Mouse (Mus musculus) kidney, postnatal 14 days (tissue): Measurements from ENCODE around the gene Stk19.
"Not testable (repeated sequence)": the region's sequence is repeated elsewhere in the genome, so short reads cannot be mapped to it uniquely, and the experiment has no call there.

Experiments used
- DNase-seq: peaks from one replicate; pipeline ENCODE4 v3.0.0; 2022; ENCODE audit warnings: mixed read lengths

The Stk19 gene

GRCm38 (mm10) chr17:34838785-34839184 is 2.0 kb upstream of the Stk19 start:
- DNase-seq = no peak

GRCm38 (mm10) chr17:34837464-34838324 is 949 bp upstream of the Stk19 start:
- peak; percentile 37 for DNase-seq

- no peak for DNase-seq
These were observed 440 bp downstream of the Stk19 start for GRCm38 (mm10) chr17:34836155-34836855.

GRCm38 (mm10) chr17:34830776-34831175 is 6.0 kb downstream of the Stk19 start:
- DNase-seq = not testable (repeated sequence)

- DNase-seq = no peak
These were observed 21.9 kb downstream of the Stk19 start for GRCm38 (mm10) chr17:34814818-34815370.

GRCm38 (mm10) chr17:34813747-34814146 is 23.0 kb downstream of the Stk19 start:
- DNase-seq = peak; percentile 15

- DNase-seq = no peak
These were observed 25.5 kb downstream of the Stk19 start for GRCm38 (mm10) chr17:34811275-34811674.

- DNase-seq = not testable (repeated sequence)
These were observed 25.9 kb downstream of the Stk19 start for GRCm38 (mm10) chr17:34810811-34811210.

GRCm38 (mm10) chr17:34810411-34810810 is 26.3 kb downstream of the Stk19 start:
- not testable (repeated sequence) for DNase-seq

- no peak for DNase-seq
These were observed 28.0 kb downstream of the Stk19 start for GRCm38 (mm10) chr17:34808599-34809205.

GRCm38 (mm10) chr17:34807176-34807575 is 29.6 kb downstream of the Stk19 start:
- no peak for DNase-seq

- DNase-seq = no peak
These were observed 31.7 kb downstream of the Stk19 start for GRCm38 (mm10) chr17:34804871-34805562.

- DNase-seq = not testable (repeated sequence)
These were observed 32.4 kb downstream of the Stk19 start, which contains the start of gene Cyp21a1 for GRCm38 (mm10) chr17:34804301-34804700. Gene Cyp21a1, minus strand, starts transcription at chr17:34804561.

- not testable (repeated sequence) for DNase-seq
These were observed 33.4 kb downstream of the Stk19 start for GRCm38 (mm10) chr17:34803367-34803766.

- not testable (repeated sequence) for DNase-seq
These were observed 34.0 kb downstream of the Stk19 start for GRCm38 (mm10) chr17:34802756-34803155.

GRCm38 (mm10) chr17:34800781-34801305 is 35.9 kb downstream of the Stk19 start:
- not testable (repeated sequence) for DNase-seq

GRCm38 (mm10) chr17:34799531-34799925 is 37.2 kb downstream of the Stk19 start:
- no peak for DNase-seq

GRCm38 (mm10) chr17:34798866-34799530 is 37.7 kb downstream of the Stk19 start:
- no peak for DNase-seq

GRCm38 (mm10) chr17:34798071-34798470 is 38.7 kb downstream of the Stk19 start:
- DNase-seq = not testable (repeated sequence)

GRCm38 (mm10) chr17:34797211-34797995 is 39.3 kb downstream of the Stk19 start:
- not testable (repeated sequence) for DNase-seq
